Mouse (Mus musculus) heart, embryonic 11.5 days (tissue): ENCODE data around the gene Cdk14. TPM values are rescaled to one million over a fixed set of nuclear protein-coding genes. Genes with fewer than 3 reads are reported as not detected.
A peak's percentile ranks its signal among the peaks of the same experiment; 100 is the strongest.
"Not testable (repeated sequence)": the region's sequence is repeated elsewhere in the genome, so short reads cannot be mapped to it uniquely, and the experiment has no call there.

ENCODE experiments used
- ATAC-seq: fragments of 200-750 bp; cut with Nextera tagmentation; replicated peaks from 2 replicates; pipeline ENCODE4 v1.8.0; 2017; ENCODE audit warnings: moderate library complexity; ENCODE audit not compliant: insufficient number of reproducible peaks, low FRiP score, low TSS enrichment
- H3K27ac ChIP-seq: fragments of 300-500 bp; sonication (generic); 2 replicates; pipeline ENCODE4 v1.5.1; 2014; ENCODE audit warnings: mild to moderate bottlenecking, low read depth, low read length
- H3K27me3 ChIP-seq: fragments of 300-500 bp; sonication (generic); 2 replicates; pipeline ENCODE4 v1.6.1; 2014; ENCODE audit warnings: mild to moderate bottlenecking, low read length, mixed read lengths; ENCODE audit not compliant: control insufficient read depth, insufficient read depth
- H3K36me3 ChIP-seq: fragments of 300-500 bp; sonication (generic); 2 replicates; pipeline ENCODE4 v1.6.1; 2014; ENCODE audit warnings: mild to moderate bottlenecking, low read length, moderate library complexity, mixed read lengths; ENCODE audit not compliant: control insufficient read depth, insufficient read depth
- H3K4me1 ChIP-seq: fragments of 300-500 bp; sonication (generic); 2 replicates; pipeline ENCODE4 v1.6.1; 2014; ENCODE audit warnings: low read length; ENCODE audit not compliant: control insufficient read depth, insufficient read depth
- H3K4me2 ChIP-seq: fragments of 300-500 bp; sonication (generic); 2 replicates; pipeline ENCODE4 v1.6.1; 2014; ENCODE audit warnings: mild to moderate bottlenecking, moderate library complexity
- H3K4me3 ChIP-seq: fragments of 300-500 bp; sonication (generic); 2 replicates; pipeline ENCODE4 v1.5.1; 2014; ENCODE audit warnings: low read depth, low read length
- H3K9ac ChIP-seq: fragments of 300-500 bp; sonication (generic); 2 replicates; pipeline ENCODE4 v1.6.1; 2014; ENCODE audit warnings: mild to moderate bottlenecking, low read depth, low read length, moderate library complexity
- H3K9me3 ChIP-seq: fragments of 300-500 bp; sonication (generic); replicated peaks from 2 replicates; pipeline ENCODE4 v1.6.1; 2016; ENCODE audit warnings: low read length; ENCODE audit not compliant: control insufficient read depth
- WGBS: fragments of 180-500 bp; shearing (Covaris S2); extraction: QIAGEN DNeasy Blood & Tissue Kit; methylation state at CpG from one replicate; pipeline ENCODE4 v1.1.7; 2014; ENCODE audit not compliant: insufficient replicate concordance; 5-methylcytosine and 5-hydroxymethylcytosine counted together
- polyA plus RNA-seq: library from polyadenylated mRNA; unstranded; fragments of >200 nt; fragmentation: Nextera tagmentation; extraction: Ambion mirVana; gene quantifications from 2 replicates; pipeline ENCODE4 v1.2.1, GENCODE M21; 2014

The Cdk14 gene
- polyA plus RNA-seq, 1 experiment from 2014 or later, result 20.1 TPM

- 20% methylated on average over 8 of the region's 8 CpGs for WGBS
Observed at GRCm38 (mm10) chr5:5341611-5342010, 78.5 kb downstream of the Cdk14 start.

GRCm38 (mm10) chr5:5333916-5334315 lies 86.2 kb downstream of the Cdk14 start:
- ATAC-seq, result no peak
- WGBS, result 86% methylated on average over 8 of the region's 8 CpGs
- Histone ChIP-seq H3K27ac (no peak overlapping the region), H3K9me3 (no peaks in the 10 kb centered on the region), H3K4me2 (no peak overlapping the region), H3K27me3 (no peaks in the 10 kb centered on the region), H3K36me3 (no peaks in the 10 kb centered on the region), H3K4me3 (no peak overlapping the region), H3K9ac (no peak overlapping the region), H3K4me1 (peaks cover 5% of the 10 kb centered on the region)

More at GRCm38 (mm10) chr5:5341611-5342010, 78.5 kb downstream of the Cdk14 start:
- H3K9me3 ChIP-seq, result no peaks in the 10 kb centered on the region
- no peaks in the 10 kb centered on the region for H3K27me3 ChIP-seq
- no peak overlapping the region for H3K9ac ChIP-seq
- H3K4me2 ChIP-seq, result peak overlapping the region; percentile 51; the same call in 1 of the 2 replicates
- H3K4me3 ChIP-seq, result no peak overlapping the region
- 0 out of 2 replicates have a peak, but pooled peaks have one; percentile 53 for ATAC-seq
- no peaks in the 10 kb centered on the region for H3K36me3 ChIP-seq
- H3K4me1 ChIP-seq, result peaks cover 25% of the 10 kb centered on the region
- peak overlapping the region; percentile 93 for H3K27ac ChIP-seq

- H3K4me2 ChIP-seq, result no peak overlapping the region
Observed at GRCm38 (mm10) chr5:5330926-5331460, 89.1 kb downstream of the Cdk14 start.

DNA sequence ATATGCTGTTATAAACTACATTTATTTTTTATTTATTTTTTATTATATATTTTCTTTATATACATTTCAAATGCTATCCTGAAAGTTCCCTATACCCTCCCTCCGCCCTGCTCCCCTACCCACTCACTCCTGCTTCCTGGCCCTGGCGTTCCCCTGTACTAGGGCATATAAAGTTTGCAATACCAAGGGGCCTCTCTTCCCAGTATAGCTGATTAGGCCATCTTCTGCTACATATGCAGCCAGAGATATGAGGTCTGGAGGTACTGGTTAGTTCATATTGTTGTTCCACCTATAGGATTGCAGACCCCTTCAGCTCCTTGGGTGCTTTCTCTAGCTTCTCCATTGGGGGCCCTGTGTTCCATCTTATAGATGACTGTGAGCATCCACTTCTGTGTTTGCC lies 91.1 kb downstream of the Cdk14 start:
- not testable (repeated sequence) for H3K4me2 ChIP-seq, H3K4me3 ChIP-seq, H3K9ac ChIP-seq, H3K27ac ChIP-seq, H3K9me3 ChIP-seq, H3K27me3 ChIP-seq, H3K36me3 ChIP-seq, H3K4me1 ChIP-seq, ATAC-seq
- WGBS, result 83% methylated on average over 2 of the region's 2 CpGs

More at GRCm38 (mm10) chr5:5330926-5331460, 89.1 kb downstream of the Cdk14 start:
- peaks cover 5% of the 10 kb centered on the region for H3K4me1 ChIP-seq
- ATAC-seq, result no peak
- no peaks in the 10 kb centered on the region for H3K9me3 ChIP-seq
- H3K27me3 ChIP-seq, result no peaks in the 10 kb centered on the region
- no peak overlapping the region for H3K27ac ChIP-seq
- no peak overlapping the region for H3K4me3 ChIP-seq
- 51% methylated on average over 10 of the region's 10 CpGs for WGBS
- H3K9ac ChIP-seq, result no peak overlapping the region
- H3K36me3 ChIP-seq, result no peaks in the 10 kb centered on the region

GRCm38 (mm10) chr5:5326716-5327115 lies 93.4 kb downstream of the Cdk14 start:
- WGBS, result 92% methylated on average over 2 of the region's 2 CpGs
- Histone ChIP-seq H3K9ac (no peak overlapping the region), H3K27me3 (no peaks in the 10 kb centered on the region), H3K4me2 (no peak overlapping the region), H3K9me3 (no peaks in the 10 kb centered on the region), H3K4me3 (no peak overlapping the region), H3K27ac (no peak overlapping the region), H3K36me3 (no peaks in the 10 kb centered on the region), H3K4me1 (peaks cover 5% of the 10 kb centered on the region)
- ATAC-seq, result no peak

DNA sequence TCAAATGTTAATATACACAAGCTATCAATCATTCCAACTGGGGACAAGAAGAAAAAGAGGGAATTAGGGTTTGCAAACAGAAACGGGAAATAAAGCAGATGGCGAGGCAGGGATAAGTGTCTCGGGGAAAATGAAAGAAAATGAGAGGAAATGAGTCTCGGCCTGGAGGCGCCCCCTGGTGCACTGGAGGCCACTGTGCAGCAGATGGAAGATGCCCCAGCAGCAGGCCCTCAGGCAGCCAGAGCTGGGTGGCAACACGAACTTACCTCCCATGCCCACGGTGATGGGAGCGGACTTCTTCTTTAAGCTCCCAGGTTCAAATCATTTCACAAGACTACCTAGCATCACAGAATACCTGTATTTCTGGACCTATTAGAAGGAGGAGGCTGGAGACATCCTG lies 97.4 kb downstream of the Cdk14 start:
- H3K4me2 ChIP-seq, result no peak overlapping the region
- WGBS, result 89% methylated on average over 8 of the region's 8 CpGs

GRCm38 (mm10) chr5:5320506-5321181 lies 99.5 kb downstream of the Cdk14 start:
- ATAC-seq, result no peak
- H3K4me3 ChIP-seq, result no peak overlapping the region
- no peaks in the 10 kb centered on the region for H3K9me3 ChIP-seq
- no peaks in the 10 kb centered on the region for H3K27me3 ChIP-seq
- H3K4me1 ChIP-seq, result peaks cover 3% of the 10 kb centered on the region; the same call in 1 of the 2 replicates
- no peaks in the 10 kb centered on the region for H3K36me3 ChIP-seq
- no peak overlapping the region for H3K9ac ChIP-seq
- WGBS, result 71% methylated on average over 2 of the region's 2 CpGs
- H3K27ac ChIP-seq, result no peak overlapping the region
- no peak overlapping the region for H3K4me2 ChIP-seq

More for the DNA sequence above, 97.4 kb downstream of the Cdk14 start:
- H3K9me3 ChIP-seq, result no peaks in the 10 kb centered on the region
- no peak overlapping the region for H3K4me3 ChIP-seq
- no peak overlapping the region for H3K9ac ChIP-seq
- peaks cover 3% of the 10 kb centered on the region; the same call in 1 of the 2 replicates for H3K4me1 ChIP-seq
- H3K27me3 ChIP-seq, result no peaks in the 10 kb centered on the region
- ATAC-seq, result no peak
- no peak overlapping the region for H3K27ac ChIP-seq
- H3K36me3 ChIP-seq, result no peaks in the 10 kb centered on the region

- Histone ChIP-seq H3K4me2 (no peak overlapping the region), H3K27ac (no peak overlapping the region)
- no peak for ATAC-seq
Observed at GRCm38 (mm10) chr5:5319824-5320505, 100.1 kb downstream of the Cdk14 start.

More at GRCm38 (mm10) chr5:5319824-5320505, 100.1 kb downstream of the Cdk14 start:
- H3K27me3 ChIP-seq, result no peaks in the 10 kb centered on the region
- WGBS, result 64% methylated on average over 8 of the region's 8 CpGs
- H3K9me3 ChIP-seq, result no peaks in the 10 kb centered on the region
- no peaks in the 10 kb centered on the region for H3K36me3 ChIP-seq
- H3K4me3 ChIP-seq, result no peak overlapping the region
- peaks cover 3% of the 10 kb centered on the region; the same call in 1 of the 2 replicates for H3K4me1 ChIP-seq
- no peak overlapping the region for H3K9ac ChIP-seq
